8 mouse cellular contexts compared by ENCODE assay signal in genomic region chr1:182520091-182520937, GRCm38 (mm10). TPM values are rescaled to one million over a fixed set of nuclear protein-coding genes. Genes with fewer than 3 reads are reported as not detected.
A peak's percentile ranks its signal among the peaks of the same experiment; 100 is the strongest.
DNase-seq lines count a peak whose midpoint lies in the region; ATAC-seq and TF ChIP-seq lines count a peak whose summit lies in the region.

No protein-coding gene starts in this region.

- H3K9me3 ChIP-seq in hindbrain, embryonic 10.5 days, result no peaks in the 10 kb centered on the region
- H3K9me3 ChIP-seq in hindbrain, embryonic 13.5 days, result no peaks in the 10 kb centered on the region
- no peaks in the 10 kb centered on the region for H3K9me3 ChIP-seq in embryonic facial prominence, embryonic 10.5 days
- no peaks in the 10 kb centered on the region for H3K9me3 ChIP-seq in heart, postnatal 0 days (replicated peaks; ENCODE audit: control insufficient read depth, low read length)
- H3K9me3 ChIP-seq in limb, embryonic 13.5 days, result no peaks in the 10 kb centered on the region
- no peaks in the 10 kb centered on the region for H3K9me3 ChIP-seq in neural tube, embryonic 12.5 days

- 20% methylated on average over 14 of the region's 14 CpGs for WGBS in hindbrain, embryonic 10.5 days
- WGBS in hindbrain, embryonic 13.5 days, result 38% methylated on average over 14 of the region's 14 CpGs
- 14% methylated on average over 14 of the region's 14 CpGs for WGBS in embryonic facial prominence, embryonic 10.5 days
- 18% methylated on average over 14 of the region's 14 CpGs for WGBS in heart, postnatal 0 days
- WGBS in limb, embryonic 13.5 days, result 10% methylated on average over 14 of the region's 14 CpGs
- 32% methylated on average over 14 of the region's 14 CpGs for WGBS in neural tube, embryonic 12.5 days

- H3K36me3 ChIP-seq in hindbrain, embryonic 10.5 days, result peaks cover 2% of the 10 kb centered on the region; the same call in 1 of the 2 replicates
- H3K36me3 ChIP-seq in hindbrain, embryonic 13.5 days, result no peaks in the 10 kb centered on the region
- H3K36me3 ChIP-seq in embryonic facial prominence, embryonic 10.5 days (replicated peaks), result peaks cover 3% of the 10 kb centered on the region; the same call in 1 of the 2 replicates
- H3K36me3 ChIP-seq in heart, postnatal 0 days (replicated peaks; ENCODE audit: control insufficient read depth, insufficient read depth, low read length), result 0 out of 2 replicates have a peak, but pooled peaks cover 2% of the 10 kb centered on the region
- no peaks in the 10 kb centered on the region for H3K36me3 ChIP-seq in limb, embryonic 13.5 days
- no peaks in the 10 kb centered on the region for H3K36me3 ChIP-seq in neural tube, embryonic 12.5 days

- peaks cover 44% of the 10 kb centered on the region for H3K4me1 ChIP-seq in hindbrain, embryonic 10.5 days (replicated peaks)
- peaks cover 18% of the 10 kb centered on the region for H3K4me1 ChIP-seq in hindbrain, embryonic 13.5 days (replicated peaks)
- peaks cover 51% of the 10 kb centered on the region for H3K4me1 ChIP-seq in embryonic facial prominence, embryonic 10.5 days
- peaks cover 42% of the 10 kb centered on the region for H3K4me1 ChIP-seq in heart, postnatal 0 days (ENCODE audit: control insufficient read depth, insufficient read depth)
- H3K4me1 ChIP-seq in limb, embryonic 13.5 days, result peaks cover 52% of the 10 kb centered on the region
- peaks cover 12% of the 10 kb centered on the region for H3K4me1 ChIP-seq in neural tube, embryonic 12.5 days

- ATAC-seq in hindbrain, embryonic 13.5 days (ENCODE audit: low FRiP score), result no peak
- ATAC-seq in heart, postnatal 0 days (ENCODE audit: insufficient read depth, low read depth), result peak; percentile 65
- peak; percentile 85 for ATAC-seq in limb, embryonic 13.5 days (ENCODE audit: low FRiP score, low read depth)
- no peak for ATAC-seq in neural tube, embryonic 12.5 days (ENCODE audit: low FRiP score, low read depth)

- no peak overlapping the region for H3K9ac ChIP-seq in hindbrain, embryonic 13.5 days
- H3K9ac ChIP-seq in heart, postnatal 0 days (replicated peaks; ENCODE audit: low read depth, low read length), result 0 out of 2 replicates have a peak overlapping the region, but pooled peaks have one; percentile 16
- H3K9ac ChIP-seq in limb, embryonic 13.5 days, result peak overlapping the region; percentile 35; the same call in 1 of the 2 replicates
- H3K9ac ChIP-seq in neural tube, embryonic 12.5 days, result no peak overlapping the region

- TF ChIP-seq CTCF in heart, postnatal 0 days (IDR thresholded peaks at IDR 0.05; ENCODE audit: low read depth), result peak; percentile 5; the same call in 1 of the 2 replicates

- no peak for TF ChIP-seq EP300 in heart, postnatal 0 days (IDR thresholded peaks at IDR 0.05; ENCODE audit: low read depth)

- peak; percentile 62 for DNase-seq in hindbrain, embryonic 10.5 days (ENCODE audit: low spot score)
- peak; percentile 68 for DNase-seq in embryonic facial prominence, embryonic 10.5 days (ENCODE audit: low spot score)
- DNase-seq in heart, postnatal 0 days (ENCODE audit: low spot score), result peak; percentile 83
- peak; percentile 75 for DNase-seq in thymus, postnatal 25 days
- no peak for DNase-seq in right cerebral cortex, adult 18-20 months

- H3K4me2 ChIP-seq in hindbrain, embryonic 13.5 days, result no peak overlapping the region
- H3K4me2 ChIP-seq in heart, postnatal 0 days (ENCODE audit: low read depth, low read length), result peak overlapping the region; percentile 33
- peak overlapping the region; percentile 55 for H3K4me2 ChIP-seq in limb, embryonic 13.5 days (replicated peaks)
- peak overlapping the region; percentile 18; the same call in 1 of the 2 replicates for H3K4me2 ChIP-seq in neural tube, embryonic 12.5 days (replicated peaks)

- peaks cover 21% of the 10 kb centered on the region for H3K27me3 ChIP-seq in hindbrain, embryonic 10.5 days (ENCODE audit: insufficient read depth, poor library complexity, severe bottlenecking)
- H3K27me3 ChIP-seq in hindbrain, embryonic 13.5 days, result peaks cover 17% of the 10 kb centered on the region
- peaks cover 19% of the 10 kb centered on the region for H3K27me3 ChIP-seq in embryonic facial prominence, embryonic 10.5 days (replicated peaks; ENCODE audit: low read depth, poor library complexity, severe bottlenecking)
- H3K27me3 ChIP-seq in heart, postnatal 0 days (ENCODE audit: control insufficient read depth, insufficient read depth, low read length), result no peaks in the 10 kb centered on the region
- no peaks in the 10 kb centered on the region for H3K27me3 ChIP-seq in limb, embryonic 13.5 days
- no peaks in the 10 kb centered on the region for H3K27me3 ChIP-seq in neural tube, embryonic 12.5 days (replicated peaks)

- H3K4me3 ChIP-seq in hindbrain, embryonic 10.5 days, result no peak overlapping the region
- no peak overlapping the region for H3K4me3 ChIP-seq in hindbrain, embryonic 13.5 days
- peak overlapping the region; percentile 18; the same call in 1 of the 2 replicates for H3K4me3 ChIP-seq in embryonic facial prominence, embryonic 10.5 days
- no peak overlapping the region for H3K4me3 ChIP-seq in heart, postnatal 0 days (ENCODE audit: low read depth, low read length)
- H3K4me3 ChIP-seq in limb, embryonic 13.5 days, result no peak overlapping the region
- H3K4me3 ChIP-seq in neural tube, embryonic 12.5 days, result no peak overlapping the region

- peak overlapping the region; percentile 54; the same call in 1 of the 2 replicates for H3K27ac ChIP-seq in hindbrain, embryonic 10.5 days
- H3K27ac ChIP-seq in hindbrain, embryonic 13.5 days, result no peak overlapping the region
- H3K27ac ChIP-seq in embryonic facial prominence, embryonic 10.5 days (replicated peaks), result peak overlapping the region; percentile 79
- peak overlapping the region; percentile 82 for H3K27ac ChIP-seq in heart, postnatal 0 days (ENCODE audit: low read depth)
- peak overlapping the region; percentile 92 for H3K27ac ChIP-seq in limb, embryonic 13.5 days
- no peak overlapping the region for H3K27ac ChIP-seq in neural tube, embryonic 12.5 days

RNA-seq across cellular contexts. Expression of gene Capn2, which starts 2.9 kb away (rescaled TPM):
- 91.3 and 105 TPM in 2 replicates for polyA plus RNA-seq in hindbrain, embryonic 10.5 days (2016; fragmentation: Nextera tagmentation; extraction: Ambion mirVana)
- polyA plus RNA-seq in hindbrain, embryonic 13.5 days (2015; fragmentation: Nextera tagmentation; extraction: Ambion mirVana), result 85.0 and 85.8 TPM in 2 replicates
- 75.1 and 84.8 TPM in 2 replicates for polyA plus RNA-seq in embryonic facial prominence, embryonic 10.5 days (2016; fragmentation: Nextera tagmentation; extraction: Ambion mirVana)
- 71.2 and 85.4 TPM in 2 replicates for total RNA-seq in heart, postnatal 0 days (2014; rRNA removed; ENCODE audit: low replicate concordance)
- polyA plus RNA-seq in heart, postnatal 0 days (2015; fragmentation: Nextera tagmentation; extraction: Ambion mirVana), result 56.8 and 62.6 TPM in 2 replicates
- 138 and 148 TPM in 2 replicates for polyA plus RNA-seq in limb, embryonic 13.5 days (2015; fragmentation: Nextera tagmentation; extraction: Ambion mirVana)
- polyA plus RNA-seq in neural tube, embryonic 12.5 days (2016; fragmentation: Nextera tagmentation; extraction: Ambion mirVana), result 104 and 115 TPM in 2 replicates

RNA-seq across cellular contexts. Expression of gene Capn8, which starts 44.5 kb away (rescaled TPM):
- polyA plus RNA-seq in hindbrain, embryonic 10.5 days (2016; fragmentation: Nextera tagmentation; extraction: Ambion mirVana), result 0.08 TPM in 1 of 2 replicates, not detected in the other
- 0.10 TPM in 2 replicates for polyA plus RNA-seq in hindbrain, embryonic 13.5 days (2015; fragmentation: Nextera tagmentation; extraction: Ambion mirVana)
- not detected in 2 replicates for polyA plus RNA-seq in embryonic facial prominence, embryonic 10.5 days (2016; fragmentation: Nextera tagmentation; extraction: Ambion mirVana)
- not detected in 2 replicates for total RNA-seq in heart, postnatal 0 days (2014; rRNA removed; ENCODE audit: low replicate concordance)
- polyA plus RNA-seq in heart, postnatal 0 days (2015; fragmentation: Nextera tagmentation; extraction: Ambion mirVana), result not detected in 2 replicates
- polyA plus RNA-seq in limb, embryonic 13.5 days (2015; fragmentation: Nextera tagmentation; extraction: Ambion mirVana), result not detected in 2 replicates
- 0.10 and 0.15 TPM in 2 replicates for polyA plus RNA-seq in neural tube, embryonic 12.5 days (2016; fragmentation: Nextera tagmentation; extraction: Ambion mirVana)

Comparison
In these comparisons a context has a peak if more than half of its experiments do, and no peak if none do; other contexts are left out.
1. H3K27ac ChIP-seq: peak in hindbrain, embryonic 10.5 days (single experiment), embryonic facial prominence, embryonic 10.5 days (single experiment), heart, postnatal 0 days (single experiment) and limb, embryonic 13.5 days (single experiment); none in hindbrain, embryonic 13.5 days (single experiment) and neural tube, embryonic 12.5 days (single experiment).
2. ATAC-seq: peak in heart, postnatal 0 days (single experiment) and limb, embryonic 13.5 days (single experiment); none in hindbrain, embryonic 13.5 days (single experiment) and neural tube, embryonic 12.5 days (single experiment).
3. H3K9ac ChIP-seq: peak in heart, postnatal 0 days (single experiment) and limb, embryonic 13.5 days (single experiment); none in hindbrain, embryonic 13.5 days (single experiment) and neural tube, embryonic 12.5 days (single experiment).